Mouse (Mus musculus): ENCODE results near the gene Tbc1d22a. TPM values are rescaled to one million over a fixed set of nuclear protein-coding genes. Genes with fewer than 3 reads are reported as not detected.

The Tbc1d22a gene
- total RNA-seq, 1 experiment from 2014 or later = 28.3 TPM

DNA sequence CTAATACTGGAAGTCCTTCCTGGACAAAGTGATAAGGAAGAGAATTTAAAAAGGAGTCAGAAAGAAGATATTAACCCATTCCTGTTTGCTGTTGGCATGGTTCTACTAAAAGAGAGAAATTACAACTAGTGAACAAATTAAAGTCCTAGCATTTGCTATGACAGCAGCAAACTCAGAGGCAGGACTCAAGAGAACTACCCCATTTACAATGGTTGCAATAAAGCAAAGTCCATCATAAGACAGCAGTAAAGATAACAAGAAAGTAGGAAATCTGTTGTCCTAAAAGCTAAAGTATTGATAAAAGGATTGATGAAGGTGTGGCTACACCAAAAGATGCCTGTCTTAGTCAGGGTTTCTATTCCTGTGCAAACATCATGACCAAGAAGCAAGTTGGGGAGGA, 286.3 kb downstream of the Tbc1d22a start:
- no peak for ATAC-seq (replicated peaks; ENCODE audit: insufficient number of reproducible peaks, low FRiP score, low TSS enrichment, poor library complexity, severe bottlenecking)

DNA sequence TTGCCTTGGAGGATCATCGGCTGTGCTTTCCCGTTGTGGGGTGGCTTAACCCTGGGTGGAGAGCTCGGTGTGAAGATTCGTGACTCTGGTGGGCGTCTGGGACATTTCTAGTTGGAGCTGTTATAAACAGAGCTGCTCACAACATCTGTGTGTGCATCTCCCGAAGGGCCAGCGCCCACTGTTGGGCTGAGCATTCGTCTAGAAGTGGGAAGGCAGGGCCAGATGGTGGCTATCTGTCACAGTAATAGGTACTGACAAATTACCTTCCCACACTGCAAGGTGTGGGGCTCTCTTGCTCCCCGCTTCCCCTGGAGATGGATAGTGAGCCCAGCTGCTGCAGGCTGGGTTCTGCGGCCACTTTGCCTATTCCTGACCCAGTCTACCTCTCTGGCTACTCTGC, 289.2 kb downstream of the Tbc1d22a start:
- no peak for ATAC-seq (replicated peaks; ENCODE audit: insufficient number of reproducible peaks, low FRiP score, low TSS enrichment, poor library complexity, severe bottlenecking)

DNA sequence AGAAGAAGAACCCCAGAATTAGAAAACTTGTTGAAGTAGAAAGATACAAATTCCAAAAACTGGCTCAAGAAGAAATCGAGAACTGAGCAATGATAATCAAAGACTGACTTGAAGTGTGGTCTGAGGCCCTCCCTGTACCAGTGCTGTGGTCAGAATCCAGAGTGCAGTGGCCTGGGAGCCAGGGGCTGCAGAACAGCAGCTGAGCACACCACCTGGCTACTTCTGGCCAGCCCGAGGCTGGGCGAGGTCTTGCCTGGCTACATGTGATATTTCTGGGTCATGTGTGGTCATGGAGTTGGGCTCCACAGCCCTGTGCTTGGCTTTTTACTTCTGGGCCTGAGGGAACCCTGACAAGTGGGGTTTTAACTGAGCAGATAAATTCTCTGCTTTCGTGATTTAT, 292.4 kb downstream of the Tbc1d22a start:
- no peak for ATAC-seq (replicated peaks; ENCODE audit: insufficient number of reproducible peaks, low FRiP score, low TSS enrichment, poor library complexity, severe bottlenecking)

DNA sequence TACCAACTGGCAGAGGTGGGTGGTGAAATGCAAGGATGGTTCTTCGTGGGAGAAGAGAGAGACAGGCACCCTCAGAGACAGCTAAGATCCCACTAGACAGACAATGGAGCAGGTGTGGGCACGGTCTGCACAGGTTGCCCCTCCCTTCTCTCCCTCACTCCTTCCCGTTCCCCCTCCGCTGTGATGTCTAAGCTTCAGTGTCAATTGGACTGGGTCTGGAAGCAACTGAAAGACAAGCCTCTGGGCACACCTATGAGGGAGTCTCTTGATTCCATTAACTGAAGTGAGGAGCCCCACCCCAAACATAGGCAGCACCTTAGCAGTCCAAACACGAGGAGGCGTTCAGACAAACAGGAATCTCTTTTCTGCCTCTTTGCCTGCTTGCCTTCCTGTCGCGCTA, 293.3 kb downstream of the Tbc1d22a start:
- ATAC-seq (replicated peaks; ENCODE audit: insufficient number of reproducible peaks, low FRiP score, low TSS enrichment, poor library complexity, severe bottlenecking) = no peak

DNA sequence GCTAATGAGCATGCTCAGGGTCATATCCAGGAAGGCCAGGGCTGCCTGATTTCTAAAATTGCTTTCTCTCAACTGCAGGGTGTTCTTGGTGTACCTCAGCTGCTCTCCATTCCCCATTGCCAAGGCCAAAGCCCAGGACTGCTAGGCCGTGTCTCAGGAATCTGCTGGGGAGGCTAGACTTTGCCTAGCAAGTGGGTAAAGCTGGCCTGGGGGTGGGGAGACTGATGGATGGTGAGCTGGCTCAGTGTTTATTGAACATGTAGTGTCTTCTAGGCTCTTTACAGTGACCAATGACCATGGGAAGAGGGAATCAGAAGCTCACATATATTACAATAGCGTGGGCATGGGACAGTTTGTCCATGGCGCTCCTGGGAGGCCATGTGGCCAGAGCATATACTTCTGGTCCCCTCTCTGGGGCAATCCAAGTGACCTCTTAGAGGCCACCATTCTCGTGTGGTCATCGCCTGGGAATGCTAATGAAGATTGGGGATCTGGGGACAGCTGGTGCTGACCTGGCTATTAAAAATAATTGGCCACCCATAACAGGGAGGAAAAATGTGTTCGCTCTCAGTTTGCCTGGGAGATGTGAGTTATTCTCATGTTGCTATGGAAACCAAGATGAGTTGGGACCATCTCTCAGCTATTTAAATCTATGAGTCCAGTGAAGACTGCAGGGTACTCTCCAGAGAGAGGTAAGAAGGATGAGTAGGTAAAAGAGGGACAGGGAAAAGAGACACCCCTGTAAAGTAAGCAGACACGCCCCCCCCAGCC, 294.3 kb downstream of the Tbc1d22a start:
- ATAC-seq (replicated peaks; ENCODE audit: insufficient number of reproducible peaks, low FRiP score, low TSS enrichment, poor library complexity, severe bottlenecking) = no peak

DNA sequence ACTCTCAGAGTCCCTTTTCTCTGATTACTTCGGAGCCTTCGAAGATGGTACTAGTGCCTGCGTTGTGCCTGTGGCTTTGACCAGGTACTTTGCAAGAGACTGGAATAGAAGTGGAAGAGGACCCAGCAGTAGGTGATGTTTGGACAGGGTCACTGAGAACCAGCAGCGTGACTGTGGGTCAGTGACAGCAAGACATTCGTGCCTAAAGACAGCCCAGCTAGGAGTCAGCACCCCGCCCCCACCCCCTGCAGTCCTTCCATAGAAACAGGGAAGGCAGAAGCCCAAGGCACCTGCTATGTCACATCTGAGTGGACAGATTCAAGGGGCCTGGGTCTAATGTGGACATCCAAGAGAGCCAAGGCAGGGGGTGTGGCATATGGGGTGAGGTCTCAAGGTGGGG, 295.3 kb downstream of the Tbc1d22a start:
- no peak for ATAC-seq (replicated peaks; ENCODE audit: insufficient number of reproducible peaks, low FRiP score, low TSS enrichment, poor library complexity, severe bottlenecking)

GRCm38 (mm10) chr15:86511181-86511580, 296.9 kb downstream of the Tbc1d22a start:
- ATAC-seq (replicated peaks; ENCODE audit: insufficient number of reproducible peaks, low FRiP score, low TSS enrichment, poor library complexity, severe bottlenecking) = no peak

GRCm38 (mm10) chr15:86513336-86513735, 299.1 kb downstream of the Tbc1d22a start:
- no peak for ATAC-seq (replicated peaks; ENCODE audit: insufficient number of reproducible peaks, low FRiP score, low TSS enrichment, poor library complexity, severe bottlenecking)

DNA sequence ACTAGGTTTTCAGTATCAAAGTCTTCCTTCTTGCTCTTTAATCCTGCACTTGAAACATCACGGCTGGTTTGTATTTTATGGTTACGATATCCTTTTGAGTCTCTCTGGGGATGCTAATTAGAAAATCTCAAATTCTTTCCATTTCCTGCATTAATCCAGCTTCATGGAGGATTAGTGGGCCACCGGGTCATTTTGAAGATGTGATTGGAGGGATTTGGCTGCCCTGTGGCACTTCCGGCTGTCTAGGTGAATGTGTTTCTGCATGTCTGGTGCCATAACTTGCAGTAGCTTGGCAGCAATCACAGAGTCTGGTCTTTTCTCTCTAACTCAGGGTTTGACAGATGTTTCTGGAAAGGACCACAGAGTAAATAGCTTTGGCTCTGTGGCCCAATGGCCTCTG, 305.9 kb downstream of the Tbc1d22a start:
- no peak for ATAC-seq (replicated peaks; ENCODE audit: insufficient number of reproducible peaks, low FRiP score, low TSS enrichment, poor library complexity, severe bottlenecking)

DNA sequence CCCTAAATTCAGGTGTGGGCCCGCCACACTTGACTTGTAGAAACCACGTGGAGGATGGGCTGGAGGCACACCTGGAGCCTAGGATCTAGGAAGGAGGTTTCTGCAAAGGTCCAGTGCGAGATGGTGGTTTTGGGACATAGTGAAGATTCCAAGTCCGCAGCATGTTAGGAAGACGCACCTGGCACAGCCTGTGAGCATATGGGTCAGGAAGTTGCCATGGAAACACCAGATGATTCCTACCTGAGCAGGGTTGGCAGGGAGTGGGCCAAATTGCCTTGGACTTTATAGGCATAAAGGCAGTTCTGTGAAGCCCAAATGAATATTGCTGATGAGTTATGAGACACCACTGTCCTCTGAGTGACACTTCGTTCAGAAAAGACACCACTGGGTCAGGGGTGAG, 321.1 kb downstream of the Tbc1d22a start:
- ATAC-seq (replicated peaks; ENCODE audit: insufficient number of reproducible peaks, low FRiP score, low TSS enrichment, poor library complexity, severe bottlenecking) = no peak

GRCm38 (mm10) chr15:86542371-86542770, 328.1 kb downstream of the Tbc1d22a start:
- ATAC-seq (replicated peaks; ENCODE audit: insufficient number of reproducible peaks, low FRiP score, low TSS enrichment, poor library complexity, severe bottlenecking) = no peak

DNA sequence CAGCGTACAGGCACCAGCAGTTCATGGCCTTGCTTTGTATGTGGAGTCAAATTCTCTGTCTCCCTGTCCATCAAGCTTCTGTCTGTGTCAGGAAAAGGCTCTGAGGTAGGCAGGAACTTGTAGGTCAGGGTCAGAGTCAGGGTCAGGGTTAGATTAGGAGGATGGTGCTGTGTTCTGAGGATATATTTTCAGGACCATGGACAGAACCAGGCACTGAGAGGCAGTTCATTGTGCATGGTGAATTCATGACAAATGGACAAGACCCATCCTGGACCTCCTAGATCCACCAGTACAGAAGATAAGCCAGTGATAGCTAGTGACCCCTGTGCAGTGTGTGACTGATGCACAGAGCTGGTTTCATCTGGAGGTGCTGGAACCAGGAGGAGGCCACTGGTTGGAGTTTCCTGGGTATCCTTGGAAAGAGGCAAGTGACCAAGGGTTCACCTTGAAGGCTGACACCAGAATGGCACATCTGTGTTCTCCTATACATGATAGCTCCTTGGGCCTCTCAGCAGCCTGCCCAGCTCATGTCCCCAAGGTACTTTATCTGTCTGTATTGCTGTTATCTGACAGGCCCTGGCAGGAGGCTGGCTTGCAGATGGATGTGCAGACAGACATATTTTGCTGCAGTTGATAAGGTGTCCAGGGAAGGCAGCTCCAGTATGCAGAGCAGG, 330.0 kb downstream of the Tbc1d22a start:
- no peak for ATAC-seq (replicated peaks; ENCODE audit: insufficient number of reproducible peaks, low FRiP score, low TSS enrichment, poor library complexity, severe bottlenecking)

Other genes with a start within 250 kb of the Tbc1d22a start
- gene Celsr1, start 180.7 kb upstream of the Tbc1d22a start, total RNA-seq (2017) = 0.11 to 2.1 TPM (median 0.76 TPM) in 3 replicates
- gene Gramd4, start 156.8 kb upstream of the Tbc1d22a start, total RNA-seq (2017) = 112 to 191 TPM (median 137 TPM) in 3 replicates
- 37.3 to 42.5 TPM (median 38.1 TPM) in 3 replicates for gene Cerk, start 28.3 kb upstream of the Tbc1d22a start, total RNA-seq (2017)

All from monocyte, adult 5-6 weeks (primary cell).